Mouse (Mus musculus) kidney, adult 2 months (tissue): ENCODE measurements around the gene Srd5a1.

Source experiments
- CTCF ChIP-seq: fragments of 200-500 bp; conservative IDR thresholded peaks from 2 replicates; pipeline ENCODE4 v1.5.1; 2011; ENCODE audit warnings: low read depth, mild to moderate bottlenecking, control low read depth, low read length, moderate library complexity, mixed read lengths; ENCODE audit not compliant: insufficient read depth, insufficient read length
- POLR2A ChIP-seq: fragments of 200-500 bp; IDR thresholded peaks from one replicate; pipeline ENCODE4 v1.6.1; 2011; ENCODE audit warnings: low read depth, low read length, control low read depth

GRCm38 (mm10) chr13:69550831-69551230 lies 60.4 kb downstream of the Srd5a1 start:
- TF ChIP-seq POLR2A, result no peak
- TF ChIP-seq CTCF, result no peak
